Mouse (Mus musculus): ENCODE results near the gene Socs3. TPM values are rescaled to one million over a fixed set of nuclear protein-coding genes. Genes with fewer than 3 reads are reported as not detected.

Gene Socs3
- total RNA-seq, 2 experiments from 2014 or later, result 0.79 to 0.96 TPM

DNA sequence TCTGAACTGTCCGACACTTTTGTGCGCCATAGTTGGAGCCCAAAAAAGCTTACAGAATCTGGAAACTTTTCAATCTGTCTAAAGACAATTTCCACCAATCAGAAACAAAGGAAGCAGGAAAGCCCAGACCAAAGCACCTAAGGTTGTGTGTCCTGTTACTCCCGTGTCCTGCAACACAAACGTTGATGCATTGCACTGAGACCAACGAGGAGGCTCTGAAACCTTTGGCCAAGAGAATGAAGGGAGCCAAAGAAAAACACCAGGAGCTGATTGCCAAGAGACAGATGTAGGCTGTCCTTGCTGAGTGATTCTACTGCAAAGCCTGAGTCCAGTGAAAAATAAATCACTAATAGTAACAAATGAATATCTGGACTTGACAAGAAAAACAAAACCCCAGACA lies 3.7 kb upstream of the Socs3 start:
- no peak for ATAC-seq (replicated peaks; ENCODE audit: poor library complexity)

DNA sequence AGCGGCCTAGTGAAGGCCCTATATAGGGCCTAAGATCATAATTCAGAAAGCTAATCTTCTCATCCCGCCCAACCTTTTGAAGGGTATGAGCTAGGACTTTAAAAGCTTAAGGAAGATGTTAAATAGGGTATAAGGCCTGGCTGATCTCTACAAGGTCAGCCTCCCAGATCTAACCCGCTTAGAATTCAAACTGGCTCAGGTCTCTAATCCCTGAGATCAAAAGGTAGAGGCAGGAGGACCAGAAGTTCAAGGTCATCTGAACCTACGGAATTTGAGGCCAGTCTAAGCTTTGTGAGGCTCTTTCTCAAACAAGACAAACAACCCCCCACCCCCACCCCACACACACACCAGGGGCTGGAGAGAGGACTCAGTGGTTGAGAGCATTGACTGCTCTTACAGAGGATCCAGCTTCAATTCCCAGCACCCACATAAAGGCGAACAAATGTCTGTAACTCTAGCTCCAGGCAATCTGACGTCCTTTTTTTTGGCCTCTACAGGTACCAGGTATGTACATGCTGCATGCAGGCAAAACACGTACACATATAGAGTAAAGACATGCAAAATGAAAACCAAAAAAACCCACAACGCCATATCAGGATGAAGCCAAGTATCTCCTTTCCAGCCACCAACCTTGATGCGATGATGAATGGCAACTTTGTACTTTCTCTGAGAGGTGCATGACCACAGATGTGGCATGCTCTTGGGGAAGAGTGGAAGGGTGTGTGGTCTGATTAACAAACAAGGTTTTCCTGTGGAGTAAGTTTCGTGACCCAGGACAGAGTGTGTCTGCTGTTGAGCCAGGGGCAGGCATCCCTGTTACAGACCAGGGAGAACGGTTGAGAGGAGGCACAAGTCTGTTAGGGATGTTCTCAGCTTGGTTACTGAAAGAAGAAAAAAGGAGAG lies 3.1 kb upstream of the Socs3 start:
- ATAC-seq (replicated peaks; ENCODE audit: poor library complexity), result no peak

DNA sequence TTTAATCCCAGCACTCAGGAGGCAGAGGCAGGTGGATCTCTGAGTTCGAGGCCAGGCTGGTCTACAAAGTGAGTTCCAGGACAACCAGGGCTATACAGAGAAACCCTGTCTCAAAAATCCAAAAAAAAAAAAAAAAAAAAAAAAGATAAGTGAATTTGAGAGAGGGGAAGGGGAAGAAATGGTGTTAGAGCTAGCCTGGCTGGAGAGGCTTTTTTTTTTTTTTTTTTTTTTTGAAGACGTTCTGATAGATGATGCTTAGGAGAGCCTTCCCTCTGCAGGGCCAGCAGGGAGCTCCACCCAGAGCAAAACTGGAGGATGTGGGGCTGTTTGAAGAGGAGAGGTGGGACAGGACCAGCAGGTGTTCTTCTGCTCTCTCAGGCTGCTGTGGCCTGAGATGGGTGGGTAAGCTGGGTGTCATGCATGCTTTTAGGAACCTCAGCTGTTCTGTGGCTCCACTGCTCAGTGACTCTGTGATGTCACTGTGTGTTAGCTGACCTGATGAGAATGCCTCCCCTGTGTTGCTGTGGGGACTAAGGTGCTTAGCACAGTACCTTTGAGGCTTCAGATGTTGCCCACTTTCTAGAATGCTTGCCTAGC lies 1.9 kb upstream of the Socs3 start:
- no peak for ATAC-seq (replicated peaks; ENCODE audit: poor library complexity)

DNA sequence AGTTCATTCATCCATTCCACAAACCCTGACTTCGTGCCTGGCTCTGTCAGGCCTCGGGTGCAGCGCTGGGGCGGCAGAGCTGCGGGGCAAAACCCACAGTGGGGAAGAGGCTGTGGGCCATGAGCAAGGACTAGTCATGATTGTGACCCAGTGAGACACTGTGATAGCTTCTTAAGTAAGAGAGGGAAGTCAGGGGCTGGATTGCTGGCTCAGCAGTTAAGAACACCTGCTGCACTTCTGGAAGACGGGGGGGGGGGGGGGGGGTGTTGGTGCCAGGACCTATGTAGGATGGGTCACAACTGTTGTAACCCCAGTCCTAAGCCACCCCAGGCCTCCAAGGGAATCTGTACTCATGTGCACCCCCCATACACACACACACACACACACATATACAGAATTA lies 1.3 kb upstream of the Socs3 start:
- ATAC-seq (replicated peaks; ENCODE audit: poor library complexity), result no peak

DNA sequence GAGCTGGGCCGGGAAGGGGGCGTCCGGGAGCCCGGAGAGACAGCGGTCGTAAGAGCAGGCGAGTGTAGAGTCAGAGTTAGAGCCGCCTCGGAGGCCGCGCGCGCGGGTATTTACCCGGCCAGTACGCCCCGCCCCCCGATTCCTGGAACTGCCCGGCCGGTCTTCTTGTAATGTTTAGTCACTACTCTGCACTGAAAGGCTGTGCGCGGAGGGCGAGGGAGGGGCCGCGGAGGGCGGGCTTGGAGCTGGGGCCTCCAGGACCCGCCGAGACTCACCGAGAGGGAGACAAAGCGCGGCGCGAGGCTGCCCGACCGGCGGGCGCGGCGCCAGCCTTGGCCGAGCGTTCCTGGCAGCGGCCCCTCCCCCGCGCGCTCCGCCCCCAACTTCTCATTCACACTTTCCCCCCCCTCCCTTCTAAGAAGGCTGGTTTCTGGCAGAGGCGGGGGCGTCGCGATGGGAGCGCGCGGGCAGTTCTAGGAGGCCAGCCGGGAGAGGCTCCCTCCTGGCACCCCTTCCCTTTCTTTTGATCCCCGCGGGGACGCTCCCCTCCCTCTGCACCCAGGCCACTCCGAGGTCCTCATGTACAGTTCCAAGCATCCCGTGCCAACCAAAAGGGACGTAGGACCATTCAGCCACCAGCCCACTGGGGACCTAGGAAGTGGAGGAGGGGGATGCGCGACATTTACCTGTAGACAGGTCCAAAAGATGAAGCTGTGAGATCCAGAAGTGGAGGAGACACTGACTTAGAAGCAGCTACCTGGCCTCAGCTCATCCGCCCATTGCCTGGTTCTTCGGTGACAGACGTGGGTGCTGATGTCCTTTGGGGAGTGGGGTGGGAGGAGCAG lies 525 bp downstream of the Socs3 start:
- peak; percentile 64 for ATAC-seq (replicated peaks; ENCODE audit: poor library complexity)

DNA sequence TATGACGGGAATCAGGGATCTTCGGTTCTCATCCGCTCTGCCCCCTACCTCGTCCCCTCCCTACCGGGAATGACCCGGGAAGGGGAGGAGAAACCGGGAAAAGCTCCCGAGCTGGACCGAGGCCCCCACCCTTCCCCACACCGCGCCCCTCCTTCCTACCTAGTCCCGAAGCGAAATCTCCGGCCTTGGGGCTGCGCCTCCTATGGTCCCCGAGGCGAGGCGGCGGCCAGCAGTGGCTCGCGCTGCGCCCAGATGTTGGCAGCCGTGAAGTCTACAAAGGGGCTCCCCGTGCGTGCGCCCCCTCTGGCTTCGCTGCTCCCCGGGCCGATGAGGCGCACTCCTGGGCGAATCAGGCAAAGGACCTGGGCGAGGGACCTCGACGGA lies 1.1 kb downstream of the Socs3 start:
- peak; percentile 8 for ATAC-seq (replicated peaks; ENCODE audit: poor library complexity)

DNA sequence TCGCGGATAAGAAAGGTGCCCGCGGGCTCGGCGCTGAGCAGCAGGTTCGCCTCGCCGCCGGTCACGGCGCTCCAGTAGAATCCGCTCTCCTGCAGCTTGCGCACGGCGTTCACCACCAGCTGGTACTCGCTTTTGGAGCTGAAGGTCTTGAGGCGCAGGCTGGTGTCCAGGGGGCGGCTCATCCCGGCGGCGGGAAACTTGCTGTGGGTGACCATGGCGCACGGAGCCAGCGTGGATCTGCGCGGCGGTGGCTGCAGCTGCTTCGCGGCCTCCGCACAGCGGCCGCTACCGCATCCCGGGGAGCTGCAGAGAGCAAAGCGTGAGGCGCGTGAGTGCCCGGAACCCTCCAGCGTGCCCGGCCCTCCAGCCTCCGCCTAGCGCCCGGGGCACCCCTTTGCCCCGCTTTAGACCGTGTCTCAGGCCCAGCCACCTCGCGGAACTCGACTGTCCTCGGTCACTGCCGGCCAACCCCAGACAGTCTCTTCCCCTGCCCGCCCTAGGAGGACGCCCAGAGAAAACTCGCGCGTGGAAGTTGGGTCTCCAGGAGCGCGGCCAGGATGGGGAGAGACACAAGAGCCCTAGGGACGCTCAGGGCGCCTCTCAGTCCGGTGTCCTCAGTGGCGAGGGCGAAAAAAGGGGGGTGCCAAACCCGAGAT lies 1.7 kb downstream of the Socs3 start:
- no peak for ATAC-seq (replicated peaks; ENCODE audit: poor library complexity)

DNA sequence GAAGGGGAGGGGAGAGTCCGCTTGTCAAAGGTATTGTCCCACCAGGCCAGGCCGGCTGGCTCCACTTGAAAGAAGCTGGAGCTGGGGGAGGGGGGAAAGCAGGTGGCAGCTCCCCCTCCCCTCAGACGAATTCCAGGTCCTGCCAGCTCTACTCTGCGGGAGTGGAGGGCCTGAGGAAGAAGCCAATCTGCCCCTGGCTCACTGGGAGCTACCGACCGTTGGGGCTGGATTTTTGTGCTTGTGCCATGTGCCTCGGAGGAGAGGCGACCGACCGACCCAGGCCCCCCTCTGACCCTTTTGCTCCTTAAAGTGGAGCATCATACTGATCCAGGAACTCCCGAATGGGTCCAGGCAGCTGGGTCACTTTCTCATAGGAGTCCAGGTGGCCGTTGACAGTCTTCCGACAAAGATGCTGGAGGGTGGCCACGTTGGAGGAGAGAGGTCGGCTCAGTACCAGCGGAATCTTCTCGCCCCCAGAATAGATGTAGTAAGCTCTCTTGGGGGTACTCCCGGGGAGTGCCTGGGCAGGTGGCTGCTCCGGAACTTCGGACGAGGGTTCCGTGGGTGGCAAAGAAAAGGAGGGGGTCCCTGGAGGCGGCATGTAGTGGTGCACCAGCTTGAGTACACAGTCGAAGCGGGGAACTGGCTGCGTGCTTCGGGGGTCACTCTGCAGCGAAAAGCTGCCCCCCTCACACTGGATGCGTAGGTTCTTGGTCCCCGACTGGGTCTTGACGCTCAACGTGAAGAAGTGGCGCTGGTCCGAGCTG lies 2.4 kb downstream of the Socs3 start:
- ATAC-seq (replicated peaks; ENCODE audit: poor library complexity), result no peak

DNA sequence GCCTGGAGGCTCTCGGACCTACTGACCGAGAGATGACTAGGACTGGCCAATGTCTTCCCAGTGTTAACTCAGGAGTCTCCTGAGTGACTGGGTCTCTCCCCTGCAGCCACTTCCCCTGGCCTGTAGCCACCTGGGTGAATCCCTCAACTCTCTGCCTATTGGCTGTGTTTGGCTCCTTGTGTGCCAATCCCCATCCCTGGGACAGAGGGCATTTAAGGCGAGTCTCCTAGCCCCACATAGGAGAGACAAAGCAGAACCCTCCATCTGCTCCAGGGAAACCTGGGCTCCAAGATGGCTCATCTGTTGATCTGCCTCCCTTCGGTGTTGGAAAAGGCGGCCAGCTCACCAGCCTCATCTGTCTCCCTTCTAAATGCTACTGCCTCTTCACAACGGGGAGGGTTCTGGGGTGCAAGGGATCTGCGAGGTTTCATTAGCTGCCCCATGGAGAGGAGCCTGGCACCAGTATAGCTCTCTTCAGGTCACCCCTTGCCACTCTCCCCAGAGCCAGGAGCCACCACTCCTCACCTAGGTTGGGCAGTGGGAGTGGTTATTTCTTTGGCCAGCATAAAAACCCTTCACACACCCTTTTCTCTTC lies 3.2 kb downstream of the Socs3 start:
- ATAC-seq (replicated peaks; ENCODE audit: poor library complexity), result no peak

DNA sequence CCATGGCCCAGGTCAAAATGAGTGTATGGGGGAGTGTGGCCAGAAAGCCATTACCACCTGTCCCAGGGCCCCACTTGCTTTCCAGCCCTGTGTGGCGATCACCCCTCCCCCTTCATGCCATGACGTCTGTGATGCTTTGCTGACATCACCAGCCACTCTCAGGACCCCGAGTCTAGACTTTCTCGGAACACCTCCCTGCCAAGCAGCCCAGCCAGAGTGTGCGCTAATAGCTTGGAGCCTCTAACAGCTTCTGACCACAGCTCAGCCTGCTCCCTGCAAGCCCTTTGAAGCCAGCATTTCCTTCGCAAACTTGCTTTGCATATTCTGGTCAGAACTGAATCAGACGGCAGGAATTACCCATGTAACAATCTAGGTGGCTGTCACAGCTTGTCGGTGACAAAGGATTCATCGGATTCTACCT lies 4.3 kb downstream of the Socs3 start:
- no peak for ATAC-seq (replicated peaks; ENCODE audit: poor library complexity)

DNA sequence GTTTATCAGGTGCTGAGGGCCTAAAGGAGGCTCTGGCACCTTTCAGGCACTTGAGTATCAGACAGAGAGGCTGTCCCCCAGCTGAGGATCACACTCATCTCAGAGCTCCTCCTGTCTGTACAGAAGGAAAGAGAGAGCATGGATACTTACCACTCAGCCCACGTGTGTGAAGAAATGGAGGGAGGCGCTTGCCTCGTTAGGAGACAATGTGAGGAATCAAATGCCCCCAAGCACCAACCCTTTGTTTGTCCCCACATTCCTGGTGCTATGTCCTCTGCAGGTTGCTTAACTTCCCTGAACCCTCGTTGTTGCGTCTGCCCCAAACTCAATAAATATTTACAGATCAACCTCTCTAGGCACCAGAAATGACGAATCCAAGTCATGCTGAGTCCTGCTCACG lies 4.8 kb downstream of the Socs3 start:
- ATAC-seq (replicated peaks; ENCODE audit: poor library complexity), result no peak

DNA sequence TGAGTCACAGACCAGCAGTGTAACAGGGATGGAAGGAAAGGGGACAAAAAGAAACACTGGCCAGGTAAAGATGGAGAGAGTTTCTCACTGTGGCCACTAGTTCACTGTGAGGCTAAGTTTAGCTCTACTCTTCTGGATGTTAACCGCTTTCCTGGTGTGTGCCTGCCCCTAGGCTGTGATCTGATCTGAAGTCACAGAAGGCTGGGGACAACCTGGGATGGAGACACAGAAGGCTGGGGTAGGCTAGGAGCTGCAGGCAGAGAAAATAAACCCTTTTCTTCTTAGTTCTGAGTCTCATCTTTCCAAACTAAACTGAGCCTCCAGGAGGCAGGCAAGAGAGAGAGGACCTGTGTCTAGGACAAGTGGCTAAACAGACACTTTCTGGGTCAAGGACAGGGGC lies 5.6 kb downstream of the Socs3 start:
- no peak for ATAC-seq (replicated peaks; ENCODE audit: poor library complexity)

DNA sequence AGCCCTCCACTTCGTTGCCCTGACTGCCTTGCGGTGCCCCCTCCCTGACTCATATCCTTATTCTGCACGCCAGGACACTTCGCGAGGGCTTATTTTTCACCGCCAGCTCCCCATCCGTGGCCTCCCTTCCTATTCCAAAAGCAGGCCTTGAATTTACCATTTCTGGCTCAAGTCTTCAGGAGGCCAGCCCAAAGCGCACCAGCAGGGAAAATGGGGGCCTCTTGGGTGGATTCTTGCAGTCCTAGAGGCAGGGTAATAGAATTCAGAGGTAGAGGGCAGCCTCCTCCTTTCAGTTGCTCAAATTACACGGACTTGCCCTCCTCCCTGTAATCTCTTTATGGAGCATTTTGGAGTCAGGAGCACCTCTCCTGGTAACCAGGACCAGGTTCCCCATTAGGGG lies 6.0 kb downstream of the Socs3 start:
- ATAC-seq (replicated peaks; ENCODE audit: poor library complexity), result no peak

DNA sequence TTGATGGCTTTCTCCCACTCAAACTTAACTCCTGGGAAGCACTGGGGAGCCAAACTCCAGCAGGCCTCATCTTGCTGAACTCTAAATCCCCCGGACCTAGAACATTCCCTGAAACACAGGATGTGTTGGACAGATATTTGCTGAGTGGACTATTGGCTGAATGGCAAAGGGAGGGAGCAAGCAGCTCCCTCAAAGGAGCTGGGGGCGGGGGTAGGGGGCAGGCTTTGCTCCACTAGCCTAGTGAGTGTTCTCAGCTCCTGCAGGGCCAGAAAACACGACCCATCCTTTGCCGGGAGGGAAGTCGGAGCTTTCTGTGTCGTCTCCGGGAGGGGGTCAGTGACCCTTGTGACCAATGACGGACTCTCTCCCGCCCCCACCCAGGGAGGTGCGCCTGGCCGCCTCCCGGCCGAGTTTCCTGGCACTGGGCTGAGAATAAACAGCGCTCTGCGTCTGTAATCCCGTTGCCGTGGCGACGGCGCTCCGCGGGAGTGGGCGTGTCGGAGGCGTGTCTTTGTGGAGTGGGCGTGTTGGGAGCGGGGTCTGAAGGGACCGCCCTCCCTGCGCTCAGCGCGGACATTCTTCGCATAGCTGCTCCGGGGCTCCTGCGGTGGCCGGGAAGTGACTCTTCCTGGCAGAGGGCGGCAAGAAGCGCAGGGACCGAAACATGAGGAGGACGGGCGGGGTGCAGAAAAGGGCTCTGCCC lies 6.6 kb downstream of the Socs3 start:
- peak; percentile 89 for ATAC-seq (replicated peaks; ENCODE audit: poor library complexity)

DNA sequence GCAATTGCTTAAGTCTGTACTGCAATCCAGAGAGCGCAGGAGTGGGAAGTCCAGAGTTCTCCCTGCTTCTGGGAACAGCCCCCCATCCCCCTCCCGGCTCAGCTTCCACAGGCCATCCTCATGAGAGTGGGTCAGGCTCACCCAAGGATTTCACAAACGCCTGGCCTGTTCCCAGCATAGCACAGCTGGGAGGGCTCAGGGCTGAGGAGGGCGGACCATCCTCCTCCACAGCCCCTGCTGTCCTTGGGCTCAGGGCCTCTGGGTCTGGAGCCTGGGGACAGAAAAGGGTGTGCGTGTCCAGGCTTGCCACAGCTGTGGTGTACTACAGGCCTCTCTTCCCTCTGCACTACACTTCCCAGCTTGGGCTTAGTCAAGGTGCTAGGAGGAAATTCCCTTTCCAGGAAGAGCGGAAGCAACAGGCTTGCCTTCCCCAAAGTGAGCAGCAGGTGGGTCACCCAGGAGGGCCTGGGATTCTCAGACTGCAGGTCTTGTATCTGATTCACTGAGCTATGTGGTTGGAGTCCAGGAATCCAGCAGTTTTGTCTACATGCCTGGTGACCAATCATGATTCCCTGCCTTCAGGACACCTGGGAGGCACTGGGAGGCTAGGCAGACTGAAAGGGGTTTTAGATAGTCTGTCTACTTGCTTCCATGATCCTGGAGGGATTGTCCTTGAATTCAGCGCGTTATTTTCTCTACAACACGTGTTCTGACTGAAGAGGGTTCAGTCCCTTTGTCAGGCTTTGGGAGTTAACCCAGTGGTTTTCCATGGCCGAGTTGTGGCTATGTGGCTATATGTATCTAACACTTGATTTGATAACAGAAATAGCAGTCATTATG lies 7.4 kb downstream of the Socs3 start:
- no peak for ATAC-seq (replicated peaks; ENCODE audit: poor library complexity)

DNA sequence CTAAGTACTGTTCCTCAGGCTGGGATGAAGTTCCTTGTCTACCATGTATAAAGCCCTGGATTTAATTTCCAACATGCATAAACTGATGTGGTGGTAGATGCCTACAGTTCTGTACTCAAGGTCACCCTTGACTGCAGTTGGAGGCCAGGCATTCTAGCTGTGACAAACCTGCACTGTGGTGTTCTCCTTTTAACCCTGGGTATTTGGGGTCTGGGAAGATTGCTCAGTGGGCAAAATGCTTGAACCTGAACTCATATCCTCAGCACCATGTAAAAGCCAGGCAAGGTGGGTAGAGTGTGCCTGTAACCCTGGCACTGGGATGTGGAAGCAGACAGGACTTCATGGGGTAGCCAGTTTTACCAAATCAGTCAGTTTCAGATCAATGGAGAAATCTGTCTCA lies 9.2 kb downstream of the Socs3 start:
- no peak for ATAC-seq (replicated peaks; ENCODE audit: poor library complexity)

DNA sequence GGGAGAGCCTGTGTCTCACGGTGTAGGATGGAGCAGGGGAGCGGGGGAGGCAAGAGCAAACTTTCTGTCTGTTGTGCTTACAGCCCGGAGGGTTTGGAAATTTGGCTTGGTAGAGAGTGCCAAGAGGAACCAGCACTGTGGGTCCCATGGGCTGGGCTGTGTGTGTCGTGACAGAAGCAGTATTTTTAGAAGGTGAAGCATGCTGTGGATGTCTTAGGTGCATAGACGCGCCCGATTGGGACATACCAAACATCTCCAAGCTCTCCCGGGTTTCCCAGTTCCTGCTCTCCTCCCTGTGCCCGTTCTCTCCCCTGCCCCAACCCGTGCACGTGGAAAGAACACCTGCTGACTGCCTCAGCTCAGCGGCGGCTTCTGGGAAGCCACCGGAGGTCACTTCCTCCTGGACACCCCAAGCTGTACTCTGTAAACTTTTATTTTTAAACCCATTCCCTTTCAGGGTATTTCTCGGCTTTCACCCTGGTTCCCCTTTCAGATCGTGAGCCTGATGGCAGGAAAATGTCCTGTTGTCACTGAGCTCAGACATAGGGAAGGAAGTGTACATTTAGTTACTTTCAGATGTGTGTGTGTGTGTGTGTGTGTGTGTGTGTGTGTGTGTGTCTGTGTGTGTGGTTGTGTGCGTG lies 10.0 kb downstream of the Socs3 start:
- ATAC-seq (replicated peaks; ENCODE audit: poor library complexity), result peak; percentile 47

DNA sequence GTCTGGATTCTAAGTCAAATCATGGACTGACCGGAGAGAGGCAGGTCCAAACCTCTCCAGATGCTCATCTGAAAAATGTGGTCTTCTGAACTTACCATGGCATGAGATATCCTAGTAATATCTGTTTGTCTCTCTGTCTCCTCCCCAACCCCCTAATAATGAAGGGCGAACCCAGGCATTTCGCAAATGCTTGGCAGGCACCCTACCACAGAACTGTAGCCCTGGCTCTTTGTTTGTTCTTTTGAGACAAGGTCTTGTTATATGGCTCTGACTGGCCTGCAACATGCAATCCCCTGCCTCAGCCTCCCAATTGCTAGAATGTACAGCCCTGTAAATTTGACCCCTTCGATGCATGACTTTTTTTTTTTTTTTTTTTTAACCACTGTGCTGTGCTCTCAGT lies 10.7 kb downstream of the Socs3 start:
- ATAC-seq (replicated peaks; ENCODE audit: poor library complexity), result no peak
